Mouse (Mus musculus) MEL (cell line): ENCODE measurements at regions not wholly inside any gene's neighbourhood (a gene's known extent, or its start where the extent isn't known, plus 50 kb on each side); places are given as distances from the start of the nearest gene placed in this dataset.

ENCODE experiments used
- CTCF ChIP-seq, 3 experiments: IDR thresholded peaks in 2 of 3; conservative IDR thresholded peaks in 1 of 3; 2 replicates each; pipeline ENCODE4 v1.5.1; 2011 to 2012; ENCODE audit warnings: low read length in 3 of 3, low read depth in 2 of 3, mild to moderate bottlenecking in 2 of 3, improper control_type of control experiment in 1 of 3, inconsistent platforms in 1 of 3, mixed read lengths in 1 of 3, moderate library complexity in 1 of 3; ENCODE audit not compliant: control insufficient read depth in 1 of 3, insufficient read depth in 1 of 3, poor library complexity in 1 of 3, severe bottlenecking in 1 of 3
- E2F4 ChIP-seq: IDR thresholded peaks from 2 replicates; pipeline ENCODE4 v1.6.1; 2011; ENCODE audit warnings: low read depth, low read length, improper control_type of control experiment, borderline replicate concordance
- EP300 ChIP-seq, 2 experiments: IDR thresholded peaks; 2 replicates each; pipeline ENCODE4 v1.6.1; 2011; ENCODE audit warnings: improper control_type of control experiment in 2 of 2, low read length in 2 of 2, low read depth in 1 of 2, mild to moderate bottlenecking in 1 of 2
- ETS1 ChIP-seq: IDR thresholded peaks from 2 replicates; pipeline ENCODE4 v1.6.1; 2012; ENCODE audit warnings: low read depth, mild to moderate bottlenecking, inconsistent platforms, low read length, improper control_type of control experiment, moderate library complexity
- MAX ChIP-seq: IDR thresholded peaks from 2 replicates; pipeline ENCODE4 v1.6.1; 2011; ENCODE audit warnings: low read length, improper control_type of control experiment
- MYC ChIP-seq: IDR thresholded peaks from 2 replicates; pipeline ENCODE4 v1.6.1; 2011; ENCODE audit warnings: low read depth, mild to moderate bottlenecking, low read length, improper control_type of control experiment, moderate library complexity
- RCOR1 ChIP-seq: IDR thresholded peaks from 2 replicates; pipeline ENCODE4 v1.6.1; 2012; ENCODE audit warnings: low read depth, mild to moderate bottlenecking, inconsistent platforms, low read length, improper control_type of control experiment
- USF1 ChIP-seq: IDR thresholded peaks from 2 replicates; pipeline ENCODE4 v1.6.1; 2014; ENCODE audit warnings: low read depth, mild to moderate bottlenecking, inconsistent platforms, low read length, improper control_type of control experiment, moderate library complexity

DNA sequence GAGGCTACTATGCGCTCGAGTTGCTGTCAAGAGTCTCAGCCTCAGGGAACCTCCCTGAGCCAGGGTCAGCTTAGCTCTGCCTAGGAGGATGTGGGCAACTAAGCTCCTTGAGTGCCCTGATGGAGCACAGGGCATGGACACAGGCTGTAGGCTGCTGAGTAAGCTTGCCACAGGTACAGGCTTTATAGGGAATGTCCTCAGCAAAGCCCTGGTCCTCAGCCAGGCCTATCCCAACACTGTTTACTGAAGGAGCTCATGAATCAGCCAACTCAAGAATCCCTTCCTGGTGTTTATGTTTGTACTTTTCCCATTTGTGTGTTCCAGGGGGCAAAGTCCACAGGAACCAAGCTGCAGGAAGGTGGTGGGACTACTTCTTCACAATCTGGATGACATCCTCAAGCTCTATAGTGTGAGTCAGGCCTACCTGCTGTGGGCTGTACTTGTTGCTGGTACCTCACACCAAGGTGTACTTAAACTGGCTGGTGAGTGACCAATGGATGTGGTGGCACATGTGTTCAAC is 72.1 kb upstream of the Six3 start:
- TF ChIP-seq USF1 (no peak), E2F4 (no peak), CTCF (IDR thresholded peaks at IDR 0.05 in 2 of 3, conservative IDR thresholded peaks at IDR 0.05 in 1 of 3; ENCODE audit: control insufficient read depth in 1 of 3, insufficient read depth in 1 of 3, low read depth in 2 of 3, low read length in 3 of 3, poor library complexity in 1 of 3, severe bottlenecking in 1 of 3) (no peak), ETS1 (no peak), MAX (no peak), RCOR1 (no peak), MYC (no peak), EP300 (IDR thresholded peaks at IDR 0.05; ENCODE audit: low read depth in 1 of 2, low read length in 2 of 2) (no peak)
